Mouse (Mus musculus) B cell, adult 62 days (primary cell): ENCODE measurements around the gene Acvr1b. TPM values are rescaled to one million over a fixed set of nuclear protein-coding genes. Genes with fewer than 3 reads are reported as not detected.

ENCODE experiments used
- total RNA-seq: library from RNA; stranded (reverse); gene quantifications from 4 replicates; pipeline ENCODE4 v1.2.4, GENCODE M21; 2023

The Acvr1b gene
- total RNA-seq, result 23.6 to 28.5 TPM (median 24.5 TPM) in 4 replicates

GRCm38 (mm10) chr15:101173421-101174211 is at the start of gene Acvr1b:
Gene Acvr1b, plus strand, starts transcription at chr15:101174067.

GRCm38 (mm10) chr15:101128181-101129089 is 45.4 kb upstream of the Acvr1b start, which contains the start of gene Acvrl1:
Gene Acvrl1, plus strand, starts transcription at chr15:101128522.

GRCm38 (mm10) chr15:101224006-101224906 is 50.4 kb downstream of the Acvr1b start, which contains the start of gene Grasp:
Gene Grasp, plus strand, starts transcription at chr15:101224188.

GRCm38 (mm10) chr15:101253886-101254795 is 80.3 kb downstream of the Acvr1b start, which contains the start of gene Nr4a1:
Gene Nr4a1, plus strand, starts transcription at chr15:101254269.

Other genes starting within 250 kb of the Acvr1b start
- gene Gm47841, start 126.7 kb upstream of the Acvr1b start, total RNA-seq, result not detected in 4 replicates
- gene Fignl2, start 95.5 kb upstream of the Acvr1b start, total RNA-seq, result not detected in 4 replicates
- gene Ankrd33, start 58.3 kb upstream of the Acvr1b start, total RNA-seq, result not detected in 4 replicates
- 0.82 to 2.9 TPM (median 1.9 TPM) in 4 replicates for gene Acvrl1, start 45.5 kb upstream of the Acvr1b start, total RNA-seq
- 42.7 to 47.7 TPM (median 45.2 TPM) in 4 replicates for gene Grasp, start 50.1 kb downstream of the Acvr1b start, total RNA-seq
- 576 to 657 TPM (median 622 TPM) in 4 replicates for gene Nr4a1, start 80.2 kb downstream of the Acvr1b start, total RNA-seq
- gene Atg101, start 110.2 kb downstream of the Acvr1b start, total RNA-seq, result 64.1 to 70.9 TPM (median 69.3 TPM) in 4 replicates
- 0.94 to 1.6 TPM (median 1.3 TPM) in 4 replicates for gene 6030408B16Rik, start 119.1 kb downstream of the Acvr1b start, total RNA-seq
- 0.19 to 0.33 TPM in 2 of 4 replicates, not detected in the others for gene Krt80, start 196.1 kb downstream of the Acvr1b start, total RNA-seq
- not detected in 4 replicates for gene Krt7, start 237.0 kb downstream of the Acvr1b start, total RNA-seq